Mouse (Mus musculus): ENCODE measurements around the gene Spef1.

Spef1 gene

GRCm38 (mm10) chr2:131140533-131140905 lies 46.6 kb downstream of the Spef1 start:
- DNase-seq = no peak

GRCm38 (mm10) chr2:131139886-131140532 lies 47.1 kb downstream of the Spef1 start:
- peak; percentile 35 for DNase-seq

GRCm38 (mm10) chr2:131139287-131139686 lies 47.8 kb downstream of the Spef1 start:
- no peak for DNase-seq

GRCm38 (mm10) chr2:131138760-131139159 lies 48.3 kb downstream of the Spef1 start:
- no peak for DNase-seq

- no peak for DNase-seq
Observed at GRCm38 (mm10) chr2:131138296-131138695, 48.8 kb downstream of the Spef1 start.

GRCm38 (mm10) chr2:131135521-131136139 lies 51.5 kb downstream of the Spef1 start:
- peak; percentile 1 for DNase-seq

GRCm38 (mm10) chr2:131134826-131135400 lies 52.2 kb downstream of the Spef1 start:
- no peak for DNase-seq

GRCm38 (mm10) chr2:131134381-131134780 lies 52.7 kb downstream of the Spef1 start:
- peak; percentile 54 for DNase-seq

GRCm38 (mm10) chr2:131132930-131133547 lies 54.0 kb downstream of the Spef1 start, which contains the start of gene Gm11037:
Gm11037 (plus strand) TSS chr2:131133497.
- DNase-seq = peak; percentile 1

- peak; percentile 1 for DNase-seq
Observed at GRCm38 (mm10) chr2:131132111-131132888, 54.8 kb downstream of the Spef1 start.

GRCm38 (mm10) chr2:131130849-131131248 lies 56.2 kb downstream of the Spef1 start:
- no peak for DNase-seq

- DNase-seq = peak; percentile 2
Observed at GRCm38 (mm10) chr2:131129836-131130235, 57.2 kb downstream of the Spef1 start.

- DNase-seq = no peak
Observed at GRCm38 (mm10) chr2:131128636-131129157, 58.4 kb downstream of the Spef1 start.

- no peak for DNase-seq
Observed at GRCm38 (mm10) chr2:131128211-131128610, 58.9 kb downstream of the Spef1 start.

GRCm38 (mm10) chr2:131127161-131127730 lies 59.8 kb downstream of the Spef1 start, which contains the start of gene Hspa12b:
Hspa12b (plus strand) TSS chr2:131127280.
- peak; percentile 61 for DNase-seq

GRCm38 (mm10) chr2:131125964-131126815 lies 60.9 kb downstream of the Spef1 start:
- no peak for DNase-seq

GRCm38 (mm10) chr2:131125157-131125963 lies 61.7 kb downstream of the Spef1 start:
- no peak for DNase-seq

GRCm38 (mm10) chr2:131124166-131124565 lies 62.9 kb downstream of the Spef1 start:
- no peak for DNase-seq
